Mouse (Mus musculus) 3134 (cell line): Measurements from ENCODE around the gene 4930467E23Rik.
A peak's percentile ranks its signal among the peaks of the same experiment; 100 is the strongest.
"Not testable (repeated sequence)": the region's sequence is repeated elsewhere in the genome, so short reads cannot be mapped to it uniquely, and the experiment has no call there.

ENCODE experiments used
- DNase-seq: peaks from one replicate; pipeline ENCODE4 v3.0.0-alpha.2; 2011; ENCODE audit warnings: low spot score; ENCODE audit not compliant: insufficient read length; ENCODE audit errors: extremely low read depth

4930467E23Rik gene

GRCm38 (mm10) chr8:19709488-19709887 lies 19.9 kb upstream of the 4930467E23Rik start:
- peak; percentile 16 for DNase-seq

- peak; percentile 4 for DNase-seq
Observed at GRCm38 (mm10) chr8:19711171-19711860, 18.1 kb upstream of the 4930467E23Rik start.

- DNase-seq, result not testable (repeated sequence)
Observed at GRCm38 (mm10) chr8:19712227-19712750, 17.1 kb upstream of the 4930467E23Rik start.

- DNase-seq, result peak; percentile 42
Observed at GRCm38 (mm10) chr8:19712816-19713215, 16.6 kb upstream of the 4930467E23Rik start.

- DNase-seq, result peak; percentile 54
Observed at GRCm38 (mm10) chr8:19713232-19713834, 16.0 kb upstream of the 4930467E23Rik start.

- not testable (repeated sequence) for DNase-seq
Observed at GRCm38 (mm10) chr8:19714426-19714825, 14.9 kb upstream of the 4930467E23Rik start.

GRCm38 (mm10) chr8:19715266-19715665 lies 14.1 kb upstream of the 4930467E23Rik start:
- not testable (repeated sequence) for DNase-seq

- not testable (repeated sequence) for DNase-seq
Observed at GRCm38 (mm10) chr8:19717851-19718250, 11.5 kb upstream of the 4930467E23Rik start.

- not testable (repeated sequence) for DNase-seq
Observed at GRCm38 (mm10) chr8:19719513-19719912, 9.9 kb upstream of the 4930467E23Rik start.

GRCm38 (mm10) chr8:19724871-19725270 lies 4.5 kb upstream of the 4930467E23Rik start:
- not testable (repeated sequence) for DNase-seq

GRCm38 (mm10) chr8:19751773-19752172 lies 22.4 kb downstream of the 4930467E23Rik start:
- DNase-seq, result not testable (repeated sequence)

GRCm38 (mm10) chr8:19754178-19754577 lies 24.8 kb downstream of the 4930467E23Rik start:
- not testable (repeated sequence) for DNase-seq

GRCm38 (mm10) chr8:19754961-19755360 lies 25.6 kb downstream of the 4930467E23Rik start:
- DNase-seq, result not testable (repeated sequence)

GRCm38 (mm10) chr8:19761660-19762059 lies 32.3 kb downstream of the 4930467E23Rik start:
- DNase-seq, result not testable (repeated sequence)

- DNase-seq, result not testable (repeated sequence)
Observed at GRCm38 (mm10) chr8:19762860-19763592, 33.6 kb downstream of the 4930467E23Rik start.

GRCm38 (mm10) chr8:19765531-19765930 lies 36.2 kb downstream of the 4930467E23Rik start:
- not testable (repeated sequence) for DNase-seq

- not testable (repeated sequence) for DNase-seq
Observed at GRCm38 (mm10) chr8:19773461-19773860, 44.1 kb downstream of the 4930467E23Rik start.

- not testable (repeated sequence) for DNase-seq
Observed at GRCm38 (mm10) chr8:19776311-19776710, 46.9 kb downstream of the 4930467E23Rik start.

- DNase-seq, result not testable (repeated sequence)
Observed at GRCm38 (mm10) chr8:19777500-19777899, 48.1 kb downstream of the 4930467E23Rik start.

GRCm38 (mm10) chr8:19778126-19778525 lies 48.8 kb downstream of the 4930467E23Rik start:
- DNase-seq, result not testable (repeated sequence)

- DNase-seq, result not testable (repeated sequence)
Observed at GRCm38 (mm10) chr8:19778891-19779290, 49.5 kb downstream of the 4930467E23Rik start.
